Mouse (Mus musculus): ENCODE measurements around the gene Pgbd5. TPM values are rescaled to one million over a fixed set of nuclear protein-coding genes. Genes with fewer than 3 reads are reported as not detected.

The Pgbd5 gene
- under 1 TPM; 0.57 to 0.73 TPM for total RNA-seq (2021)
- long read RNA-seq, experiment 1, partial matches to known transcripts, result 1 of 2 reads
- long read RNA-seq, experiment 1, other reads (novel, unspliced or antisense), result 0 of 2 reads
- long read RNA-seq, experiment 2, partial matches to known transcripts, result 0 of 1 reads
- long read RNA-seq, experiment 2, other reads (novel, unspliced or antisense), result 0 of 1 reads

DNA sequence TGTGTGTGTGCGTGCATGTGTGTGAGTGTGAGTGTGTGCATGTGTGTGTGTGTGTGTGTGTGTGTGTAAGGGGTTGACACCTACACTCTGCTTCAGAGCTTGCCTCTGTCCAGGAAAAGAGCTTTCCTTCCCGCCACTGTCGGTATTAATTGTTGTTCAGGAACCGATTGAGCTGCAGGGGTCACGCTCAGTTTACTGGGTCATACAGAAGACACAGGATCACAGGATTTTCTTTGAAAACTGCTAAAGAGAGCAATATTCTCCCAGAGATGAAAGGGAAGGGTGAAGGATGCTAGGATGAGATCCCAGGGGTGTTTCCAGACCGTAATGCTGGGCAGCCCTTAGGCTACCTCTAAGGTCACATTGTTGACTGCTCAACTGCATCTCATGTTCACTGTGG is at the start of gene Pgbd5:
Gene Pgbd5 (minus strand): TSS at position 101 of the 400 bp plus-strand sequence.
- intact Hi-C loops (cut with DNase I; ENCODE audit: low total_unique reads), result no loop called here
- DNase-seq, result no peak

DNA sequence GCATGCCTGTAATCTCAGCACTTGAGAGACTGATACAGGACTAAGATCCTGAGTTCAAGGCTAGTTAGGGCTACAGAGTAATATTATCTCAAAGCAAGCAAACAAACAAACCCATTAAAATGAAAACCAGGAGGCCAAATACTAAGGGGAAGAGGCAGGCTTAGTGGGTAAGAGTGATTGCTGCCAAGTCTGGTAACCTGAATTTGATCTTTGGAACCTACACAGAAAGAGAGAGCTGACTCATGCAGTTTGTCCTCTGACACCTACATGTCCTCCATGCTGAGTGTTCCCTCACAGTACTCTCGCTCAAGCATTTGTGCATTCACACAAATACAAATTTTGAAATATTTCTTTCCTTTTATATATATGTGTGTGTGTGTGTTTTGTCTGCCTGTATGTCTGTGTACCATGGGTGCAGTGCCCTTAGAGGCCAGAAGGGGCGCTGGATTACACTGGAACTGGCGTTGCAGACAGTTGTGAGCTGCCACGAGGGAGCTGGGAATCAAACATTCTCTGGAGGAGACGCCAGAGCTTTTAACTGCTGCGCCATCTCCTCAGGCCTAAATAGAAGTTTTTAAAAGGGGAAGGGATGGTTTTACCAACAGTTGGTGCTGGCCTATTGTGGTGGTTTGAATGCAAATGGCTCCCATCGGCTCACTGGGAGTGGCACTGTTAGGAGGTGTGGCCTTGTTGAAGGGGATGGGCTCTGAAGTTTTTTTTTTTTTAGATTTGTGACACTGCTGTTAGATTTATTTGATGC is 44.1 kb upstream of the Pgbd5 start:
- intact Hi-C loops (cut with DNase I; ENCODE audit: low total_unique reads), result no loop called here
- no peak for DNase-seq

DNA sequence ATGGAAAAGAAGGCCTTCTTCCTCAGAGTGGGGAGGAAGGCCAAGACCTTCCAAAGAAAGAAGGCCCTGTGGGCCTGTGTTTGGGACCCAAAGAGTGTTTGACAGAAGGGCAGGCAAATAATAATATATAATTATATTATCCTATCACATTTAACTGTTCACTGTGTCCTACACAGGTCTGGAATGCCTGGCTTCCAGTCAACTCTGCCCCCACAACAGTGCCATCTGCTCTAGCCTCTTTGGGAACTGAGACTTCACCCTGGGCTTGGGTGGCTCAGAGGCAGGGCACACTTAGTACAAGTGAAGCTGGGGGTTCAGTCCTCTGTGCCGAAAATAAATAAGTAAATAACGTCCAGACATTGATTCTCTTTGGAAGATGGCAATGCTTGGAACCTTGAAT is 43.3 kb upstream of the Pgbd5 start:
- intact Hi-C loops (cut with DNase I; ENCODE audit: low total_unique reads), result no loop called here
- DNase-seq, result no peak

DNA sequence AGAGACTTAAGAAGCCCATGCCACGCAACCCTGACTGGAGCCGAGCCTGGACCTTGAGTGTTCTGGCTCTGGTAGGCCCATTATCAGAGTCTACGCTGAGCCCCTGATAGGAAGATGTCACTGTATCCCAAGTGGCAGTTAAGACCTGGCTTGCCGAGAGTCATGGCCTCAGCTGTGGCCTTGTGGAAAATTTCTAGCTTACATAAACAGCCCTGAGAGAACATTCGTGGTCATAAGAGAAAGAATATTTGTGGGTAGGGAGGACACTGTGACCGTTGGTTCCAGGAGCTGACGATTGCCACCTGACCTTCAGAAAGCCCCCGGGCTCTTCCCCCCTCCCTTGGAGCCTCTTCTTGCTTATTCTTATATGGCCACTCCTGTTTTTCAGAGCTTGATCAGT is 40.9 kb upstream of the Pgbd5 start:
- no peak for DNase-seq
- intact Hi-C loops (cut with DNase I; ENCODE audit: low total_unique reads), result no loop called here

DNA sequence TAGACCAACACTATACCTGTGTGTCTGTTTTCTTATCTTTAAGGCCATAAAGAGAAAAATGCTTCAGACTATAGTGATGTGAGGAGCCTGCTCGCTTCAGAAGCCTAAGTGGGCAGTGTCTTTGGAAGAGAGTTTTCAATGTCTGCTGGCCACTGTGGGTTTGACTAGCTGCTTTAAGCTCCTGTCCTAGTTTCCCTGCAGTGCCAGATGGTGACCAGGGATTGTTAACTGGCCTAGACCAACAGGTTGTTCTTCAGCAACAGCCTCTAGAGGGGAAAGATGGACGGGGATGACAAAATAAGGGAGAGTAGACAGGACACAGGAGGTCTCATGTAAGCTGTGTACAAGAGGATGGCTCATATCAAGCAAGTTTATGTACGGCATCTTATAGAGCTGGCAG is 39.8 kb upstream of the Pgbd5 start:
- intact Hi-C loops (cut with DNase I; ENCODE audit: low total_unique reads), result no loop called here
- DNase-seq, result no peak

DNA sequence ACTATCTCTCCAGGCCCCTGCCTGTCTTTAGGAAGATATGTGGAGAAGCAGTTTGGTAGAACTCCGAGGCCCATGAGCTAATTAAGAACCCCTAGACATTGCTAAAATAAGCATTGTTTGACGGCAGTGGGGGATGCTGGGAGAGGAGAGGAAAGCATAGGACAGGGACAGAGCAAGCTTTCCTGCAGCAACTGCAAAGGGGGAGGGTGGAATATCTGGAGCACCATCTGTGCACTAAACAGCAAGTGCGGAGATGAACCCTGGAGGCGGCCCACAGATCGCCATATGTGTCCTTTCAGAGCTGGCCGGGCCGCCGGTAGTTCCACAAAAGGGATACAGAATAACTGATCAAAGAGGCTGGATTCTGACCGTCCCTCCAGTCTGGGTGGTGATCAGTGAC is 37.2 kb upstream of the Pgbd5 start:
- intact Hi-C loops (cut with DNase I; ENCODE audit: low total_unique reads), result no loop called here
- no peak for DNase-seq

DNA sequence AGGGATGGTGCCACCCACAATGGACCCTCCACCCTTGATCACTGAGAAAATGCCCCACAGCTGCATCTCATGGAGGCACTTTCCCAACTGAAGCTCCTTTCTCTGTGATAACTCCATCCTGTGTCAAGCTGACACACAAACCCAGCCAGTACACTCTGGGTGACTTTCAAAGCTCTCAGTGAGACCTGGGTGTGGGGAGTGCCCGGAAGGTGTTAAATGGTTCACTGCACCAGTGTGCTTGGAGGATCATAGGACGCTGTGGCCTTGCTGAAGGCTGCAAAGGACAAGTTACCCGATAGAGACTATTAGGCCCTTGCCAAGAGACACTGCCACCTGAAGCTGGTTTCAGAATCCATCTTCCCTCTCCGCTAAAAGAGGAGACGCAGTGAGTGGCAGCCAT is 36.2 kb upstream of the Pgbd5 start:
- intact Hi-C loops (cut with DNase I; ENCODE audit: low total_unique reads), result no loop called here
- DNase-seq, result no peak

DNA sequence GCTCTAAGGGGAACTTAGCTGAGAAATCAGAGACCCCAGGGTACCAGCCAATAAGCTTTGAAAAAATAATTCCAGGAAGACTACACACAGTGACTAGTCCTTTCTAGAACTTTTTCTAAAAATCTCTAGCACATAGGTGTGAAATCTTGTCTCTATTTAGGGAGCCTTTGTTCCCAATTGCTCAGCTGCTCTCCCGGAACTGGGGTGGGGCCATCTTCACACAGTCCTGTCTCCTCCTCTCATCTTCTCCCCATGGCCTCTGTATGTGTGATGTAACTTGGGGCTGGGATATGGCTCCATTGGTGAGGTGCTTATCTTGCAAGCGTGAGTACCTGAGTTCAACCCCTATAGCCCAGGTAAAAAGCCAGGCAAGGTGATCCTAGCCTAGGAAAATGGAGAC is 25.2 kb upstream of the Pgbd5 start:
- DNase-seq, result no peak
- intact Hi-C loops (cut with DNase I; ENCODE audit: low total_unique reads), result no loop called here

DNA sequence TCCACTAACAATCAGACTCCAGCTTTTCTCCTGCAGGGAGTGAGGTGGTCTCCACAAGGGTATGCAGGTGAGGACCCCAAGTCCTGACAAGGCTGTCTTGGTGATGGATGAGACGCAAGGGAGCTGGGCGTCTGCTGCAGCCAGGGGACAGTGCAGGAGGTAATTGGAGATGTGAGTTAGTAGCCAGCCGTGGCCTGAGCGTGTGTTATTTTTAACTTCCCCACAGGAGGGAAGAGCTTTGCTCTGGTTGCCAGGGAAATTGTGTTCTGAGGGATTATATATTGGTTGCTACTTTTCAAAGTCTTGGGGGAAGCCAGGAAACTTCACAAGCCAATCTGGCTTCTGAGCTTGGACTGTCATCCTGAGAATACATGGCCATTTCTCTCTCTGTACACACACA is 23.7 kb upstream of the Pgbd5 start:
- peak; percentile 24 for DNase-seq
- intact Hi-C loops (cut with DNase I; ENCODE audit: low total_unique reads), result no loop called here

DNA sequence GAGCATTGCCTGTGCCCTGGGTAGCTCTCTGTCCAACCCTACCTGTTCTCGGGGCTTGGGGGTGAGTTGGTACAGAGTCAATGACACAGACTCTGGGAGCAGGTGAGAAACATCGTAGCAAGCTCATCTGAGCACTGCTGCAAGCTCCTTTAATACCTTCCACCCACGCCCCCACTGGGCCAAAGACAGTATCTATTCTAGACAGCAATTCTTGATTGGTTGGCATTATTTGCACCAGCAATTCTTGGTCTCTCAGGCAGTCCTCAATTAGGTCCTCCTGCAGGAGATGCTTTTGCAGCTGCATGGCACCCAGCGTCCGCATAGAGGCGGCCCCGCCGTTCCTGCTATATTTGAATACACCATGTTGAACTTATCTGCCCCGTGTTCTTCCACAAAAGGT is 22.7 kb upstream of the Pgbd5 start:
- DNase-seq, result no peak
- intact Hi-C loops (cut with DNase I; ENCODE audit: low total_unique reads), result no loop called here

DNA sequence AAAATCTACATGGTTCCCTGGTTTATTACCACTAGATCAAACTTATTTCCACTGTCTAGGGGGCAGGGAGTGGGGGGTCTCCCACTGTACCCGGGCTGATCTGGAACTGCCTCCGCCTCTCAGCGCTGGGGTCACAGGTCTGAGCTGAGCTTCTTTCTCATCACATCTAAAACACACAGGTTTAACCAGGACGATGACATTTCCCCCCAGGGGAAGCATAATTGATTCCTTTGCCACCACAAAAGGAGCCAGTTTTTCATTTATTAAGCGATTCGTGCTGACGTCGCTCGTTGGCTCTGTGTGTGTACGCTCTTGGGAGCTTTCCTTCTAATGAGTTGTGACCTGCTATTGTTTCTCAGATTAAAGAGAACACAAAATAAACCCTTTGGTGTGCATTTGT is 21.6 kb upstream of the Pgbd5 start:
- intact Hi-C loops (cut with DNase I; ENCODE audit: low total_unique reads), result no loop called here
- no peak for DNase-seq

DNA sequence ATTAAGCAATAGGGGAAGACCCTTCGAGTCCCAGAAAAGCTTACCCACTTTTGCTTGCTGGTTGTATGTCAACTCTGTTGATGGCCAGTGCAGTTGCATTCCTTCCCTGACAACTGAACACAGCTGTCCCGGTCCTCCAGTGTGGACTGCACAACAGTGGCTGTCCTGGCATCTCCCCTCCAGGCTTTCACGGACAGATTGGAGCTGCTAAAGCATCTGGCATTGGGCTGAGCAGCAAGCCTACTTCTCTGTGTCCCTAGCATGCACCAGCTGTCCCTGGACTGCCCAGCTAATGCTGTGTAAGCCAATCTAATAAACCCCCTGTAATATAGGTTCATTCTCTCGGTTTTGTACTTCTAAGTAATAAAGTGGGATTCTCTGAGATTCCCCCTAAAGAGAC is 21.2 kb upstream of the Pgbd5 start:
- DNase-seq, result peak; percentile 25
- intact Hi-C loops (cut with DNase I; ENCODE audit: low total_unique reads), result no loop called here

DNA sequence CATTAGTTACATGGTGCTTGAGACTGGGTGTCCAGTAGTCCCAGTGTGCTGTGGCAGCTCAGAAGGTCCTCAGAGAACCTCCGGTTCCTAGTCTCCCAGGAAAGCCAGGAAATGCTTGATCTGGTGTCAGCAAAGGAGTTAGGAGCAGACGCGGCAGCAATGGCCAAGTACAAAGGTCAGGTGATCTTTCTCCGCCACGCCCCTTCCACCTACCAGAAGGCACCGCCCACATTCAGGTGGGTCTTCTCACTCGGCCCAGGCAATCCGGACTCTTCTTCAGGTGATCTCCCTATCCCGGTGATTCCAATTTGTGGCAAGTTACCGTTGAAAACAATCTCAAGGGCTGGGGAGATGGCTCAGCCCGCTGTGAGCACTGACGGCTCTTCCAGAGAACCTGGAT is 20.2 kb upstream of the Pgbd5 start:
- intact Hi-C loops (cut with DNase I; ENCODE audit: low total_unique reads), result no loop called here
- no peak for DNase-seq

DNA sequence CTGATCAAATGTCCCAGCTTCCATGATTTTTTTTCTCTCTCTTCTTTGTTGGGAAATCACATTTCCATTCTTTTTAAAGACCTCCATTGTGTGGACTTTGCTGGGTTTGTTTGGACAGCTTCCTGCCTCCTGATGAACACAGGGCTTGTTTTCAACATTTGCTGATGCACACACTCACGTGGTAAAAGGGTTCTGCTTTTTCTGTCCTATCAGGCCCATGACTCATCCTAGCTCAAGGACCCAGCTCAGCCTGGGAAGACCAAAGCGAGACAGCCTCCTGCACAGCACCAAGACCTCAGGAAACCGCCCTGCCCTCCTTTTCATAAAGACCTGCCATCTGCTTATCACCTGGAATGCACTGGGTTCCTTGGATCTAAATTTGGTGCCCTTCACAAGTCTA is 15.9 kb upstream of the Pgbd5 start:
- DNase-seq, result no peak
- intact Hi-C loops (cut with DNase I; ENCODE audit: low total_unique reads), result no loop called here

DNA sequence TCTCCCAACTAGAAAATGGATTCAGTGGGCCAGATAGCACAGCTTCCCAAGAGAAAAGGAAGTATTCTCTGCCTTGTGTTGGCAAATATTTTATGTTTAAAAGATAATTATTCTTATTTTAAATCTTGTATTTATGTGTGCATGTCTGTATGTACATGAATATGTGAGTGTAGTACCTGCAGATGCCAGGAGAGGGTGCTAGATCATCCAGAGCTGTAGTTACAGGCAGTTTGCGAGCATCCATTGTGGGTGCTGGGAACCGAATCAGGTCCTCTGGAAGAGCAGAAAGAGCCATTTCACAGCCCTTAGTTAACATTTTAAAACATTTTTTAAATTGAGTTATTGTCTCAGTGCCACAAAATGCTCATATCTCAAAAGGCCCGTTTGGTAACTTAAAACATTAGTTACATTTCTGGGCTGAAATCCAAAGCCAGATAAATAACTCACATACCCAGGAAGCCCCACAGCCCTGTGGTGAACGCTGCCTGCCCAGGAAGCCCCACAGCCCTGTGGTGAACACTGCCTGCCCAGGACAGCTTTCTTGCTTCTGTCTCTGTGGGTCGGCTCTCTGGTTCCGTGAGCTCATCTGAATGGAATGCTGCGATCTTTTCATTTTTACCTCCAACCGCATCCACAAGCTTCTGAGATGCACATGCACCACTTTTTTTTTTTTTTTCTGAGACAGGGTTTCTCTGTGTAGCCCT is 10.9 kb upstream of the Pgbd5 start:
- no peak for DNase-seq
- intact Hi-C loops (cut with DNase I; ENCODE audit: low total_unique reads), result no loop called here

DNA sequence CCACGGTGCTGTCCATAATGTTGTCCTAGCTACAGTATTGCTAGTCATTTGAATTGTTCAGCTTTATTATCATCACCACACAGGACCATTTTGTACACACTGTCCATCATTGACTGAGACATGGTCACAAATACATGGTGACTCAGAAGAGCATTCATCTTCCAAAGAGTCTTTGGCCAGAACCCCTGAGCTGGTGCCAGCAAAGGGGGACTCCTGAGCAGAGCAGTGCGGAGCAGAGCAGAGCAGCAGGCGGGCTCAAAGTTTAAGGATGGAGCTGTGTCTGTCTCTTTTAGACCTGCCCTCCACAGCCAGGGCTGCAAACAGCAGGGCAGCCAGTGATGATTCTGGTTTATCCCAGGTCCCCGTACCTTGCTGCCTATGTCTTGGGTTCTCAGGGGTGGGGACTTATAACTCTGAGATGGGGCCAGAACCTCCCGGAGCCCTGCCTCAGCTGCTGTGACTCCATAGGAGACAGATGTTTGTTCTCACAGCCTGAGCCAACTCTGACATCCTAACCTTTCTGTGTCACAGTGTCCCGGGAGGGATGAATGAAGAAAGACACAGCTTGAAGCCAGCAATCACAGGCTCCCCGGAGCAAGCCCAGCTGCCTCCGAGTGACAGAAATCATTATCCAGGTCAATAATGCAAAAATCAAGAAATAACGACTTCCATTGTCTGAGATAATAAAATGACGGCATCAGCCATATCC is 9.7 kb upstream of the Pgbd5 start:
- intact Hi-C loops (cut with DNase I; ENCODE audit: low total_unique reads), result no loop called here
- DNase-seq, result no peak

DNA sequence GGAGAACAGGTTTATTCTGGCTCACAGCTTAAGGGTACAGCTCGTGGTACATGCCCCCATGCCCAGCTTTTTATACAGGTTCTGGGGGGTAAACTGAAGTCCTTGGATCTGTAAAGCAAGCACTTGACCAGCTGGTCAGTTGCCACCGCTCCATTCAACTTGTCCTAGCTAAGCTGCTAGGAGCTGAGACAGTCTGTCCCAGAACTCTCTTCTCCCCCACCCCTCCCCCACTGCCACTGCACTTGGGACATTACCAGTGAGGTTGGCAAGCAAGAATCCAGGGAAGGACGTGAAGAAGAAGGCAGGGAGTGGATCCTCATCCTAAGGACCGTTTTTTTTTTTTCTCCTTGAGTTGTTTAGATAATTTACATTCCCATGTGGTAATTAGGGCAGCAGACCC is 2.7 kb downstream of the Pgbd5 start:
- intact Hi-C loops (cut with DNase I; ENCODE audit: low total_unique reads), result no loop called here
- no peak for DNase-seq

DNA sequence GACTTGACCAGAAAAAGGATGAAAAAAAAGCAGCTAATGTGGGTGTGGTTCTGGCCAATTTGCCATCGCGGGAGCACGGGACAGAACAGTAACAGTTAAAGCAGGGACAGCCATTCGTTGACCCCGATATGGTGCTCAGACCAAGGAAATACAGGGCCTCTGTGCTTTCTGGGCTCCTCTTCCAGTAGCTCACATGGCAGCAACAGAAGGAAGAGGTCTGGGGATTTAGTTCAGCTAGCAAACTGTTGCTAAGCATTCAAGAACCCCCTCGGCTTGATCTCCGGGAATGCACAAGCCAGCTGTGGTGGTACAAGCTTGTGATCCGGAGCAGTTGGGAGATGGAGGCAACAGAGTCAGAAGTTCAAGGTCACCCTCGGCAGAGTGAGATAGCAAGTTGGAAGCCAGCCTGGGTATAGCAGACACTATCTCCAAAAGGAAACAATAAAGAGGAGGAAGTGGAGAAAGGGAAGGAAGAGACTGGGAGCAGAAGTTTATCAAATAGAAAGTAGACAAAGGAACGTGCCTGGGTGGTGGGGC is 3.7 kb downstream of the Pgbd5 start:
- DNase-seq, result no peak
- intact Hi-C loops (cut with DNase I; ENCODE audit: low total_unique reads), result no loop called here

DNA sequence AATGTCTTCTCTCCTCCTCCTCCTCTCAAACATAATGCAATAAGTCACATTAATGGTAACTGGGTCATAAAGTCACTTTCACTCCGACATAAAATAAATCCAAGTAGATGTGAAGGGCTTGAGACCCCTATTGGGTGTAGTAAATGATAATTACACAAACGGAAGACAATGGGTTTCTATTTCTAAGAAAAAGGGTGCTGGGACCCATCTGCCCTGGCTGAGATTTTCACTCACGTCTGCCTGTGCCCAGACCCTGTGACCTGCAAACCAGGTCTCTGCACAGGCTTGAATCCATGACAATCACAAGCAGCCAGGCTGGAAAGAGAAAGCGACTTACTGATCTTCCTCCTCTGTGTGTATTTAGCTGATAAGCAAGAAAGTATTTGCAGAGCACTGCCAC is 4.3 kb downstream of the Pgbd5 start:
- intact Hi-C loops (cut with DNase I; ENCODE audit: low total_unique reads), result no loop called here

DNA sequence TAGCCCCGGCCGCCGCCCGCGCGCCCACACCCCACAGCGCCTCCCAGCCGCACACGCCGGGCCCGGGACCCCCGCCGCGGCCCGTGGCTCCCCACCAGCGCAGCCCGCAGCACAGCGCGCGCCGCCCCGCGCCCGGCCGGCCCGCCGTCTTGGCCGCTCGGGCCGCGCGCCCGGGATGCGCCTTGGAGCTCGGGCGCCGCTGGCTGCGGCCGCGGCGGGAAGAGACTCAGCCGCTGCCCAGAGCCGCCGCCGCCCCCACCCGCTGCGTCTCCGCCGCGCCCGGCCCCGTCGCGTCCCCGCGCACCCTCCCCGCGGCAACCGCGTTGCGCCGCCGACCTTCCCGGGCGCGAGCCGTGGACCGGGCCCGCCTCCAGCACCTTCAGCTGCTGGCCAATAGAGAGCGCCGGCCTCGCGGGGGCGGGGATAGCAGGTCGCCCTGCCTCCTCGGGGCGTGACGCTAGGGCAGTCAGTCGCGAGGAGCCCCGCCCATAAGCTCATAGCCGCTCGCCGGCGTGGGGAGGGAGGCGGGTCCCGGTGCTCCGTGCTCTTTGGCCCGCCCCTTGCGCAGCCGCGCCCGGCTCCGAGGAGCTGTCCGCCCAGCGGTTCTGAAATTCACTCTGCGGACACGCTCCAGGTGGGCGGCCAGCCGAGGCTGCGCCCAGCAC is 5.2 kb downstream of the Pgbd5 start:
- intact Hi-C loops (cut with DNase I; ENCODE audit: low total_unique reads), result no loop called here
- DNase-seq, result peak; percentile 97

More for the DNA sequence above, 4.3 kb downstream of the Pgbd5 start:
- no peak for DNase-seq

All from gastrocnemius, postnatal 14 days (tissue).